Mouse (Mus musculus): ENCODE measurements around the gene Palm2. TPM values are rescaled to one million over a fixed set of nuclear protein-coding genes. Genes with fewer than 3 reads are reported as not detected.

The Palm2 gene
- polyA plus RNA-seq, 1 experiment from 2014 or later: 4.1 TPM

- Histone ChIP-seq H3K36me3 (replicated peaks) (no peaks in the 10 kb centered on the region), H3K27ac (replicated peaks) (no peak overlapping the region), H3K27me3 (replicated peaks; ENCODE audit: low read depth, poor library complexity, severe bottlenecking) (0 out of 2 replicates have a peak, but pooled peaks cover 4% of the 10 kb centered on the region), H3K4me1 (peaks cover 33% of the 10 kb centered on the region), H3K9me3 (no peaks in the 10 kb centered on the region), H3K4me3 (no peak overlapping the region)
- WGBS: 81% methylated on average over 9 of the region's 9 CpGs
- DNase-seq (ENCODE audit: low spot score): no peak
These were observed 202.9 kb downstream of the Palm2 start for GRCm38 (mm10) chr4:57636782-57637482.

- Histone ChIP-seq H3K27ac (replicated peaks) (peak overlapping the region; percentile 69; the same call in 1 of the 2 replicates), H3K36me3 (replicated peaks) (no peaks in the 10 kb centered on the region), H3K4me3 (peak overlapping the region; percentile 46), H3K4me1 (peaks cover 33% of the 10 kb centered on the region), H3K9me3 (no peaks in the 10 kb centered on the region), H3K27me3 (replicated peaks; ENCODE audit: low read depth, poor library complexity, severe bottlenecking) (0 out of 2 replicates have a peak, but pooled peaks cover 4% of the 10 kb centered on the region)
- DNase-seq (ENCODE audit: low spot score): peak; percentile 34
- 35% methylated on average over 24 of the region's 24 CpGs for WGBS
These were observed 203.8 kb downstream of the Palm2 start for GRCm38 (mm10) chr4:57637636-57638386.

- Histone ChIP-seq H3K36me3 (replicated peaks) (no peaks in the 10 kb centered on the region), H3K4me3 (no peak overlapping the region), H3K9me3 (no peaks in the 10 kb centered on the region), H3K27ac (replicated peaks) (no peak overlapping the region), H3K4me1 (peaks cover 33% of the 10 kb centered on the region), H3K27me3 (replicated peaks; ENCODE audit: low read depth, poor library complexity, severe bottlenecking) (0 out of 2 replicates have a peak, but pooled peaks cover 4% of the 10 kb centered on the region)
- no peak for DNase-seq (ENCODE audit: low spot score)
- WGBS: 86% methylated on average over 9 of the region's 9 CpGs
These were observed 204.9 kb downstream of the Palm2 start for GRCm38 (mm10) chr4:57638941-57639340.

GRCm38 (mm10) chr4:57640222-57640621 is 206.2 kb downstream of the Palm2 start:
- DNase-seq (ENCODE audit: low spot score): no peak
- no peaks in the 10 kb centered on the region for H3K36me3 ChIP-seq (replicated peaks)
- no peaks in the 10 kb centered on the region for H3K9me3 ChIP-seq
- 40% methylated on average over 7 of the region's 7 CpGs for WGBS
- no peak overlapping the region for H3K4me3 ChIP-seq
- H3K27me3 ChIP-seq (replicated peaks; ENCODE audit: low read depth, poor library complexity, severe bottlenecking): 0 out of 2 replicates have a peak, but pooled peaks cover 4% of the 10 kb centered on the region
- peaks cover 27% of the 10 kb centered on the region for H3K4me1 ChIP-seq
- H3K27ac ChIP-seq (replicated peaks): no peak overlapping the region

GRCm38 (mm10) chr4:57640971-57641370 is 206.9 kb downstream of the Palm2 start:
- H3K4me1 ChIP-seq: peaks cover 25% of the 10 kb centered on the region
- DNase-seq (ENCODE audit: low spot score): no peak
- H3K27ac ChIP-seq (replicated peaks): no peak overlapping the region
- H3K9me3 ChIP-seq: no peaks in the 10 kb centered on the region
- H3K27me3 ChIP-seq (replicated peaks; ENCODE audit: low read depth, poor library complexity, severe bottlenecking): 0 out of 2 replicates have a peak, but pooled peaks cover 4% of the 10 kb centered on the region
- no peak overlapping the region for H3K4me3 ChIP-seq
- WGBS: 89% methylated on average over 3 of the region's 3 CpGs
- H3K36me3 ChIP-seq (replicated peaks): no peaks in the 10 kb centered on the region

GRCm38 (mm10) chr4:57650994-57651393 is 216.9 kb downstream of the Palm2 start:
- Histone ChIP-seq H3K27ac (replicated peaks) (no peak overlapping the region), H3K4me3 (no peak overlapping the region), H3K36me3 (replicated peaks) (peaks cover 17% of the 10 kb centered on the region), H3K9me3 (no peaks in the 10 kb centered on the region), H3K4me1 (no peaks in the 10 kb centered on the region), H3K27me3 (replicated peaks; ENCODE audit: low read depth, poor library complexity, severe bottlenecking) (no peaks in the 10 kb centered on the region)
- WGBS: 70% methylated on average over 1 of the region's 1 CpGs
- DNase-seq (ENCODE audit: low spot score): no peak

- H3K36me3 ChIP-seq (replicated peaks): peaks cover 17% of the 10 kb centered on the region
- H3K9me3 ChIP-seq: no peaks in the 10 kb centered on the region
- H3K4me1 ChIP-seq: no peaks in the 10 kb centered on the region
- no peak for DNase-seq (ENCODE audit: low spot score)
- H3K4me3 ChIP-seq: no peak overlapping the region
- no peak overlapping the region for H3K27ac ChIP-seq (replicated peaks)
- WGBS: 88% methylated on average over 8 of the region's 8 CpGs
- no peaks in the 10 kb centered on the region for H3K27me3 ChIP-seq (replicated peaks; ENCODE audit: low read depth, poor library complexity, severe bottlenecking)
These were observed 217.5 kb downstream of the Palm2 start for GRCm38 (mm10) chr4:57651547-57651946.

GRCm38 (mm10) chr4:57652185-57652904 is 218.3 kb downstream of the Palm2 start:
- WGBS: 88% methylated on average over 5 of the region's 5 CpGs
- H3K36me3 ChIP-seq (replicated peaks): peaks cover 22% of the 10 kb centered on the region
- H3K27ac ChIP-seq (replicated peaks): no peak overlapping the region
- no peaks in the 10 kb centered on the region for H3K9me3 ChIP-seq
- H3K4me3 ChIP-seq: no peak overlapping the region
- no peaks in the 10 kb centered on the region for H3K27me3 ChIP-seq (replicated peaks; ENCODE audit: low read depth, poor library complexity, severe bottlenecking)
- DNase-seq (ENCODE audit: low spot score): no peak
- no peaks in the 10 kb centered on the region for H3K4me1 ChIP-seq

GRCm38 (mm10) chr4:57655966-57656365 is 221.9 kb downstream of the Palm2 start:
- 86% methylated on average over 1 of the region's 1 CpGs for WGBS
- peaks cover 10% of the 10 kb centered on the region for H3K4me1 ChIP-seq
- peaks cover 8% of the 10 kb centered on the region; the same call in 1 of the 2 replicates for H3K36me3 ChIP-seq (replicated peaks)
- no peaks in the 10 kb centered on the region for H3K9me3 ChIP-seq
- DNase-seq (ENCODE audit: low spot score): no peak
- H3K4me3 ChIP-seq: no peak overlapping the region
- no peaks in the 10 kb centered on the region for H3K27me3 ChIP-seq (replicated peaks; ENCODE audit: low read depth, poor library complexity, severe bottlenecking)
- no peak overlapping the region for H3K27ac ChIP-seq (replicated peaks)

- H3K27me3 ChIP-seq (replicated peaks; ENCODE audit: low read depth, poor library complexity, severe bottlenecking): no peaks in the 10 kb centered on the region
- DNase-seq (ENCODE audit: low spot score): no peak
- peaks cover 8% of the 10 kb centered on the region; the same call in 1 of the 2 replicates for H3K36me3 ChIP-seq (replicated peaks)
- WGBS: 94% methylated on average over 12 of the region's 12 CpGs
- no peak overlapping the region for H3K4me3 ChIP-seq
- H3K4me1 ChIP-seq: peaks cover 10% of the 10 kb centered on the region
- H3K9me3 ChIP-seq: no peaks in the 10 kb centered on the region
- no peak overlapping the region for H3K27ac ChIP-seq (replicated peaks)
These were observed 222.3 kb downstream of the Palm2 start for GRCm38 (mm10) chr4:57656388-57656787.

- Histone ChIP-seq H3K4me3 (no peak overlapping the region), H3K4me1 (peaks cover 10% of the 10 kb centered on the region), H3K27ac (replicated peaks) (no peak overlapping the region), H3K27me3 (replicated peaks; ENCODE audit: low read depth, poor library complexity, severe bottlenecking) (no peaks in the 10 kb centered on the region), H3K9me3 (no peaks in the 10 kb centered on the region), H3K36me3 (replicated peaks) (peaks cover 8% of the 10 kb centered on the region; the same call in 1 of the 2 replicates)
- no peak for DNase-seq (ENCODE audit: low spot score)
- WGBS: 85% methylated on average over 3 of the region's 3 CpGs
These were observed 222.8 kb downstream of the Palm2 start for GRCm38 (mm10) chr4:57656861-57657260.

GRCm38 (mm10) chr4:57660470-57660869 is 226.4 kb downstream of the Palm2 start:
- Histone ChIP-seq H3K9me3 (no peaks in the 10 kb centered on the region), H3K36me3 (replicated peaks) (peaks cover 4% of the 10 kb centered on the region; the same call in 1 of the 2 replicates), H3K4me1 (peaks cover 10% of the 10 kb centered on the region), H3K4me3 (no peak overlapping the region), H3K27me3 (replicated peaks; ENCODE audit: low read depth, poor library complexity, severe bottlenecking) (no peaks in the 10 kb centered on the region), H3K27ac (replicated peaks) (no peak overlapping the region)
- WGBS: 27% methylated on average over 4 of the region's 4 CpGs
- DNase-seq (ENCODE audit: low spot score): no peak

Data from embryonic facial prominence, embryonic 10.5 days (tissue).